Mouse (Mus musculus) ES-Bruce4 (cell line): Measurements from ENCODE around the gene Asic2.

Experiments
- CTCF ChIP-seq: IDR thresholded peaks from one replicate; pipeline ENCODE4 v1.8.1; 2011; ENCODE audit warnings: low read depth, low read length
- POLR2A ChIP-seq: IDR thresholded peaks from one replicate; pipeline ENCODE4 v1.8.1; 2011; ENCODE audit warnings: low read length; ENCODE audit not compliant: insufficient read depth

- TF ChIP-seq CTCF (no peak), POLR2A (no peak)
These were observed 459.6 kb downstream of the Asic2 start for GRCm38 (mm10) chr11:81508385-81509233.
